Mouse (Mus musculus) retina, adult 2 months (tissue): ENCODE results near the gene Ninj1.
A peak's percentile ranks its signal among the peaks of the same experiment; 100 is the strongest.

Experiments
- DNase-seq: peaks from one replicate; pipeline ENCODE4 v3.0.0-alpha.2; 2012; ENCODE audit warnings: low read depth, low spot score

Ninj1 gene

GRCm38 (mm10) chr13:49171729-49172128 is 15.6 kb upstream of the Ninj1 start:
- no peak for DNase-seq

DNA sequence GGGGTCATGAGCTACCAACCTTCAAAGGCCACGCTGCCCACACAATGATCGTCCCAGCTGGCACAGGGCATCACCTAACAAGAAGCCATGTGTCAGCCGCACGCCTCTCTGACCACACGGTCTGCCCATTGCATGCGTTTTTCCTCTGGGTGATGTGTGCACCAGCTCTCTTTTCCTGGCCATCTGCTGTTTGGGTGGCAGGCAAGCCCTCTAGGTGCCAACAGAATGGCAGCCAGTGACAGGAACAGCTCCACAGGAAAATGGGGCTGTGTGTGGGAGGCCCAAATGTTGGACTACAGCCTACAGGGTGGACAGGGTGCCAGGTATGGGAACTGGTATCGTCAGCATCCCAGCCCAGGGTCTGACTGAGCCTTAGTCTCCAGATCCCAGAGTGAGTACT is 14.9 kb upstream of the Ninj1 start:
- DNase-seq, result no peak

GRCm38 (mm10) chr13:49172971-49173596 is 14.2 kb upstream of the Ninj1 start:
- peak; percentile 68 for DNase-seq

GRCm38 (mm10) chr13:49175509-49175908 is 11.8 kb upstream of the Ninj1 start:
- no peak for DNase-seq

DNA sequence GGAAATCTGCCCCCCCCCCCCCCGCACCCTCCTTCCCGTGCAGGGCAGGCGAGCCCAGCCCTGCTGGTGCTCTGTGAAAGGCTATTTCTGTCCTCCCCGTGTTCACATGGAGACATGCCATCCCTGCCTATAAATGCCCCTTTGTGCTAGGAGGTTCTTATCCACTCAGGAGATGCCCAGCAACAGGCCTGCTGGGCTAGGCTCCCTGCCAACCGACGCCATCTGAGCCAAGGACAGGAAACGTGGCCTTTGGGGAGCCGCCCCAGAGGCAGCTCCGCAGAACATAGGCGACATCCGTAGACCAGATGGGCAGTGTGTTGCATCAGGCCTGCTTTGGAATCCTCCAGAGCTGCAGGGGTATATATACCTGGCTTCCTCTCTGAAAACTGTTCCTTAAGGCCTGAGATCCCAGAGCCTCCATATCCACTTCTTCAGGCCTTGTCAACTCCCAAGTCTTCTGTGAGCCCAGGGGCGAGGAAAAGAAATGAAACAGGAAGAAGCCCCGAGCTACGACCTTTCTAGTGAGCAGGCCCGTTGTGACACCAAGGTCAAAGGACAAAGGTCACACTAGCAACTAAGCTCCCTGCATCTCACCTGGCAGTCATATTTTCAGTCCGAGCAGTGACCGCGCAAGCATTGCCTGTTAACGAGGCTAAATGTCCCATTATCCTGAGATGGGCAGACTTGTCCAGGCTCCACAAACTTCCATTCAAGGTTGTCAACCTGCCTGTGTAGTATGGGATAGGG is 8.3 kb upstream of the Ninj1 start:
- DNase-seq, result no peak

GRCm38 (mm10) chr13:49180274-49180673 is 7.0 kb upstream of the Ninj1 start:
- DNase-seq, result no peak

- no peak for DNase-seq
These were observed 6.6 kb upstream of the Ninj1 start for GRCm38 (mm10) chr13:49180691-49181090.

DNA sequence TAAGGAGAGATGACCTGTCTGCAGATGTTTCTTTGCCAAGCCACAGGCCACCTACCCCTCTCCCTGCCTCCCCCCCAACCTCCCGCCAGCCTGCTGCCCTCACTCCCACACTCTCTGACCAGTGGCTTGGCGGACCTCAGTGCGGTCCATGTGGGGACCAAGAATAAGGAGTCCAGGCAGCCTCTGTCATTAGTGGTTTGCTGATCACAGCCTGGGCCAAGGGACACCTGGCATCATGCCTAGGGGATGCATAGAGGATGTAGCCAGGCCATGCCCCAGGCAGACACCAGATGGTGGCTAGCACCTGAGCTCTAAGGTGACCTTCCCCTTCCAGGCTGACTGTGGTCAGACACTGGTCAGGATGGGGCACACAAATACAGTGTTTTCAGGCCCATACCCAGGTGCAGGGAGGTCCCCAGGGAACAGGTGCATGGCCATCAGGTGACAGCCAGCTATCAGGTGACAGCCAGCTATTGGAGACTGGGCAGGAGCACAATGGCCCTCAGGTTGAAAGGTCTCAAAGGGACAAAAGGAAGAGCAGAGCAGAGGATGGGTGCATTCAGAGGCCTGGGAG is 5.8 kb upstream of the Ninj1 start:
- DNase-seq, result no peak

GRCm38 (mm10) chr13:49183161-49183560 is 4.1 kb upstream of the Ninj1 start:
- DNase-seq, result no peak

- DNase-seq, result no peak
These were observed 3.6 kb upstream of the Ninj1 start for GRCm38 (mm10) chr13:49183646-49184045.

- no peak for DNase-seq
These were observed 442 bp upstream of the Ninj1 start for GRCm38 (mm10) chr13:49186798-49187287.

DNA sequence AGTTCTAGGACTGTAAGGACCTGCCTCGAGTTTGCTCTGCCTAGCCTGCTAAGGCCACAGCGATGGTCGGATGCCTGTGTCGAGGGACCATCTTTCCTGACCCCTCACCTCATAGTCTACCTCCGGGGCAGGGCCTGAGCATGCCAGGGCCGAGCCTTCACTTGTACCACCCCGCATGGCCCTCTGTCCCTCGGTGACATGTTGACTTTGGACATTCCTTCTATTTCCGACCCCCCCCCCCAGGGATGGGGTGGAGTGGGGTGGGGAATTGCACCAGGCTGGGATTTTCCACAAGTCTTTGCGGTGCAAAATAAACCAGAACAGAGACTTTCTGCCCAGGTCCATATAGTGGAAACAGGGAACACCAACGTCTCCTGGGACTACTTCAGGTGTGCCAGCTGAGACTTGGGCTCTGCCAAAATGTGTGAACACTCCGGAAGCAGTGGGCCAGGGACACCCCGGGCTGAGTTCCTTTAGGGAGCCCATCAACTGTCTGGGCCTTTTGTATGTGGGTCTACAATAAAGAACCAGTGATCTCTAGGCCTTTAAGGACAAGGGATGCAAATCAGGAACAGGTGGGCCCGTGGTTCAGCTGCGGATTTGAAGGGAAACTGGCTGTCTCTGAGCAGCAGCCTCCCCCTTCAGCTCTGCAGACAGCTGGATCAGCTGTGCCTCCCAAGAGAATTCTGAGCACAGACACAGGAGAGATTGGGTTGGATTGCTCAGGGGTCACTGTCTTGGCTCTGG is 1.1 kb downstream of the Ninj1 start:
- no peak for DNase-seq

DNA sequence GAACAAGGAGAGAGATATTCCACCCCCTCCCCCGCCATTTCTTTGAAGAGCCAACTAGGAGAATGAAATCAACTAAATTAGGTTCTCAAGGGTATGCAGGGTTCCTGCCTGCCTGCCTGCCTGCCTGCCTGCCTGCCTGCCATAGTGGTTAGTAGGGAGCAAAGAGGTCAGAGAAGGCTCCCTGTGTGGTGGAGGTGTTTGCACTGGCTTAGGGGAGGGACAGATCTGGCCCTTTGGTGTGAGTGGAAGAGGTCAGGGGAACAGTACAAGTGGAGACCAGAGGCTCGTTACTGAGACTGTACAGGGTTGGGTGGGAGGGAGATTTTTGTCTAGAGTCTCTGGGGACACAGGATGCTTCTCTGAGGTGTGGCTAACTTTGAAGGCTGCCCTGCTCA is 1.7 kb downstream of the Ninj1 start:
- no peak for DNase-seq

- DNase-seq, result no peak
These were observed 2.9 kb downstream of the Ninj1 start for GRCm38 (mm10) chr13:49189970-49190870.

DNA sequence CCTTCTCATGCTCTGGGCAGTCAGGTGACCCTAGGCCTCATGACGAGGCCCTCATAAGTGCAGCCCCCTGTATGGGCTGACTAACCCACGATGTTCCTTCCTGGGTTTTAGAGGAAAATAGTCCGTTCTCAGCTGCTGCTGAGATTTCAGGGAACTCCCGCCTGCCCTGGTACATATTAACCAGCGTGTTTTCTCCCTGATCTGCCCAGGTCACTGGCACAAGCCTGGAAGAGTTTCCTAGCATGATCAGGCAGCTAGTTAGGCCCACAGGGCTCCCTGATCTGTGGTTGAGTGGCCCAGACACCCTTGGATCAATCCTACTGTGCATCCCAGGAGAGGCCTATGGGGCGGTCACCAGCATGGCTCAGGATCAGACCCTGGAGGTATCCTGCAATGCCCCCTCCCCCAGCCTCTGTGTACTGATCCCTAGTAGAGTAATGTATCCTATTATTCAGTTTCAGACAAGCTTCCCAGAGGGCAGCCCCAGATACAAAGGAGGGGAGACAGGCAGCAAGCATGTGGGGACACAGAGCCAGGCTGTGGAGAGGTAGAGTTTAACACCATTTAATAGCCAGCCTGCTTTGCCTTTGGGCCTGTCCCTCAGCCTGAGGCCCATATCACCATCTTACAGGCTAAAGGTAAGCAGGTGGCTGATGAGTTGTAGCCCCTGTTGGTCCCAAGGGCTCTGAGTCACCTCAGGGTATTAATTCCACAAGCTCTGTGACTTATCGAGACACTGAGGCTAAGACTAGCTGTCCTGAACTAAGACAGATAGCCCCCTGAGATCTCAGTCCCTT is 3.8 kb downstream of the Ninj1 start:
- no peak for DNase-seq

- no peak for DNase-seq
These were observed 4.4 kb downstream of the Ninj1 start for GRCm38 (mm10) chr13:49191673-49192035.

GRCm38 (mm10) chr13:49192156-49192855 is 5.0 kb downstream of the Ninj1 start:
- DNase-seq, result no peak

GRCm38 (mm10) chr13:49193650-49194049 is 6.4 kb downstream of the Ninj1 start:
- no peak for DNase-seq

DNA sequence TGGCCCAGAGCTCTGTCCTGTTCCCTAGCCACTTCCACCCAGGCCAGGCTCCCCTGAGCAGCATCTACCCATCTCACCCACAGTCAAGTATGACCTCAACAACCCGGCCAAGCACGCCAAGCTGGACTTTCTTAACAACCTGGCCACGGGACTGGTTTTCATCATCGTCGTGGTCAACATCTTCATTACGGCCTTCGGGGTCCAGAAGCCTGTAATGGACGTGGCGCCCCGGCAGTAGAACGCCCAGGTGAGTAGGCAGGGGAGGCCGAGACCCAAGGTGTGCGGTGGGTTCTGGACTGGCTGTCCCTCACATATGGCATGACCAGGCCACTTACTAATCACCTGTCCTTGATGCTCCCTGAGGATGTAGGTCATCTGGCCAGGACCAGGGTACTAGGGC is 7.5 kb downstream of the Ninj1 start:
- DNase-seq, result no peak

DNA sequence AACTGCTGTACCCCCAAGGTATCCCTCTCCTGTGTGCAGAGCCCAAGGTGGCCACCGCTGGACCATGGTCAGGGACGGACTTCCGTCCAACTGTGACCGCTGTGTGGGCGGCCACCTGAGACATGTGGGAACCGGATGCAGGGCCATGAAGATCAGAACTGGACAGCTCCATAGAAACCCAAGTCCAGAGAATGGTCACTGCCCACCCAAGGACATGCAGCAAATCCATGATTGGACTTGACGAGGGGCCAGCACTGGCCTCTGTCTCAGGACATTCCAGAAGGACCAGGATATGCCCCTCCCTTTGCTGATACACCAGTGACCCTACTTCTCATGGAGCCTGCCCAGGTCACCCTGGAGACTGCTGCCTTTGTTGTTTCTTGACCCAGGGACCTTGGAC is 8.4 kb downstream of the Ninj1 start:
- DNase-seq, result no peak
